ENCODE assay signal across 9 mouse cellular contexts in the genomic region with DNA sequence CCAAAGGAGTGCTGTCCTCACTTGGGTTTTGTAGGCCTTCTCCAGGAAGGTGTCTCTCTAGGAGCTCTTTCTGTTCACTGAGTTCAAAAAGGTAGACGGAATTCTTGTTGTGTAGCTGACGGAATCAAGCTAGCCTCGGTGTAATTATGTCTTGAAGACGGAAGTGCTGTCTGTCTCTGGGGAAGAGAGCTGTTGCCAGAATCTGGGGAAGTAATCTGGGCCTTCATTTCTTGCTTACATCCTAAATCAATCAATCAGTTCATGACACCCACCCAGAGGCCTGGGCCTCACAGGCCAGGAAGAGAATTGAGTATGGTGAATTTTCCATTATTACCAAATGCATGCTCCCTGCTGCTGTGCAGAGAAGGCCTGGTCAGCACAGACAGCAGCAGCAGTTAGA. TPM values are rescaled to one million over a fixed set of nuclear protein-coding genes. Genes with fewer than 3 reads are reported as not detected.
DNase-seq lines count a peak whose midpoint lies in the region; ATAC-seq lines count a peak whose summit lies in the region.
"Had no signal": no experiment of that assay in that cellular context is flagged by ENCODE, and none has a peak within 500 bp of the region (broad histone marks: within the 10 kb centered on the region; RNA-seq: fewer than 3 reads in every experiment).

No protein-coding gene starts in this region.

- ATAC-seq in embryonic facial prominence, embryonic 15.5 days (ENCODE audit: insufficient number of reproducible peaks, low FRiP score, low TSS enrichment, low read depth), result no peak
- no peak for ATAC-seq in intestine, embryonic 14.5 days (replicated peaks; ENCODE audit: low FRiP score, low TSS enrichment, low read depth)
- ATAC-seq in midbrain, embryonic 12.5 days (ENCODE audit: low FRiP score, low read depth), result no peak
- ATAC-seq in activated CD4-positive, CD25-positive, alpha-beta regulatory T cell, adult 4 months, result no peak

- H3K36me3 ChIP-seq in embryonic facial prominence, embryonic 15.5 days, result no peaks in the 10 kb centered on the region
- 0 out of 2 replicates have a peak, but pooled peaks cover 5% of the 10 kb centered on the region for H3K36me3 ChIP-seq in intestine, embryonic 14.5 days (ENCODE audit: control insufficient read depth, insufficient read depth, low read length)
- H3K36me3 ChIP-seq in midbrain, embryonic 12.5 days, result no peaks in the 10 kb centered on the region

- H3K9ac ChIP-seq in embryonic facial prominence, embryonic 15.5 days, result peak overlapping the region; percentile 96
- peak overlapping the region; percentile 93 for H3K9ac ChIP-seq in intestine, embryonic 14.5 days (ENCODE audit: low read length)
- H3K9ac ChIP-seq in midbrain, embryonic 12.5 days (replicated peaks), result peak overlapping the region; percentile 90

- H3K27me3 ChIP-seq in embryonic facial prominence, embryonic 15.5 days, result no peaks in the 10 kb centered on the region
- H3K27me3 ChIP-seq in intestine, embryonic 14.5 days (replicated peaks; ENCODE audit: control insufficient read depth, insufficient read depth, low read length), result no peaks in the 10 kb centered on the region
- H3K27me3 ChIP-seq in midbrain, embryonic 12.5 days, result no peaks in the 10 kb centered on the region

- peak; percentile 96 for DNase-seq in heart, adult 11 months
- DNase-seq in heart, postnatal 25 days (ENCODE audit: low spot score), result no peak
- DNase-seq in intestine, embryonic 14.5 days (ENCODE audit: low spot score), result no peak
- DNase-seq in gastrocnemius, adult 8-10 months (ENCODE audit: low spot score in 2 of 2), result no peak
- DNase-seq in frontal cortex, postnatal 10 days (ENCODE audit: low spot score in 2 of 2), result no peak

- intact Hi-C loops in heart, postnatal 25 days (cut with DNase I), result no loop called here

- H3K9me3 ChIP-seq in embryonic facial prominence, embryonic 15.5 days (replicated peaks), result no peaks in the 10 kb centered on the region
- H3K9me3 ChIP-seq in intestine, embryonic 14.5 days (ENCODE audit: control insufficient read depth, low read length), result no peaks in the 10 kb centered on the region
- H3K9me3 ChIP-seq in midbrain, embryonic 12.5 days, result no peaks in the 10 kb centered on the region

- H3K4me1 ChIP-seq in embryonic facial prominence, embryonic 15.5 days, result peaks cover 40% of the 10 kb centered on the region
- H3K4me1 ChIP-seq in intestine, embryonic 14.5 days (replicated peaks; ENCODE audit: control insufficient read depth, insufficient read depth, low read length), result peaks cover 36% of the 10 kb centered on the region
- peaks cover 44% of the 10 kb centered on the region for H3K4me1 ChIP-seq in midbrain, embryonic 12.5 days

- H3K4me3 ChIP-seq in embryonic facial prominence, embryonic 15.5 days (replicated peaks), result peak overlapping the region; percentile 83
- H3K4me3 ChIP-seq in intestine, embryonic 14.5 days (ENCODE audit: low read depth, low read length), result peak overlapping the region; percentile 63
- peak overlapping the region; percentile 84 for H3K4me3 ChIP-seq in midbrain, embryonic 12.5 days

- H3K27ac ChIP-seq in embryonic facial prominence, embryonic 15.5 days (replicated peaks), result peak overlapping the region; percentile 95
- H3K27ac ChIP-seq in intestine, embryonic 14.5 days (ENCODE audit: low read depth), result peak overlapping the region; percentile 92
- peak overlapping the region; percentile 82 for H3K27ac ChIP-seq in midbrain, embryonic 12.5 days (replicated peaks)

- 2% methylated on average over 4 of the region's 4 CpGs for WGBS in embryonic facial prominence, embryonic 15.5 days
- WGBS in intestine, embryonic 14.5 days, result 1% methylated on average over 4 of the region's 4 CpGs
- 11% methylated on average over 4 of the region's 4 CpGs for WGBS in midbrain, embryonic 12.5 days

- H3K4me2 ChIP-seq in embryonic facial prominence, embryonic 15.5 days (replicated peaks), result peak overlapping the region; percentile 70
- peak overlapping the region; percentile 96 for H3K4me2 ChIP-seq in intestine, embryonic 14.5 days (ENCODE audit: low read length)
- peak overlapping the region; percentile 69 for H3K4me2 ChIP-seq in midbrain, embryonic 12.5 days (replicated peaks)

RNA-seq across cellular contexts. Expression of gene Qrfp, which starts 48.8 kb away (rescaled TPM):
- total RNA-seq in heart, postnatal 25 days (2021), result not detected
- polyA plus RNA-seq in embryonic facial prominence, embryonic 15.5 days (2015; fragmentation: Nextera tagmentation; extraction: Ambion mirVana), result 0.07 TPM in 1 of 2 replicates, not detected in the other
- 0.05 TPM in 1 of 2 replicates, not detected in the other for polyA plus RNA-seq in intestine, embryonic 14.5 days (2014; fragmentation: Nextera tagmentation; extraction: Ambion mirVana)
- polyA plus RNA-seq in midbrain, embryonic 12.5 days (2016; fragmentation: Nextera tagmentation; extraction: Ambion mirVana), result 0.09 and 0.12 TPM in 2 replicates
- total RNA-seq in gastrocnemius, adult 8-10 months (2022), result not detected
- under 1 TPM; 0.47 to 0.48 TPM for polyA plus RNA-seq in activated CD4-positive, CD25-positive, alpha-beta regulatory T cell, adult 4 months (2017; shearing (Covaris generic))
- polyA plus RNA-seq: erythroblast, embryonic 14.5 days had no signal
